Mouse (Mus musculus) splenic B cell, adult 2 months (primary cell): ENCODE results near the gene Ctf2.

Source experiments
- DNase-seq: peaks from one replicate; pipeline ENCODE4 v3.0.0-alpha.2; 2011; ENCODE audit warnings: low read depth, low spot score
- H3K27me3 ChIP-seq: 2 replicates; pipeline ENCODE4 v1.6.1; 2012; ENCODE audit warnings: mild to moderate bottlenecking, low read length, moderate library complexity, mixed read lengths; ENCODE audit not compliant: control insufficient read depth, poor library complexity, insufficient read depth, severe bottlenecking
- H3K36me3 ChIP-seq: 2 replicates; pipeline ENCODE4 v1.6.1; 2012; ENCODE audit warnings: mild to moderate bottlenecking, low read length, moderate library complexity, mixed read lengths; ENCODE audit not compliant: control insufficient read depth, poor library complexity, insufficient read depth, severe bottlenecking

Ctf2 gene

GRCm38 (mm10) chr7:127747559-127748234, 15.7 kb upstream of the Ctf2 start:
- Histone ChIP-seq H3K27me3 (no peaks in the 10 kb centered on the region), H3K36me3 (peaks cover 5% of the 10 kb centered on the region)
- no peak for DNase-seq

GRCm38 (mm10) chr7:127746494-127747491, 14.8 kb upstream of the Ctf2 start:
- DNase-seq = no peak
- no peaks in the 10 kb centered on the region for H3K27me3 ChIP-seq

GRCm38 (mm10) chr7:127745652-127746493, 13.9 kb upstream of the Ctf2 start:
- Histone ChIP-seq H3K36me3 (peaks cover 2% of the 10 kb centered on the region; the same call in 1 of the 2 replicates), H3K27me3 (no peaks in the 10 kb centered on the region)
- DNase-seq = peak; percentile 70

More at GRCm38 (mm10) chr7:127746494-127747491, 14.8 kb upstream of the Ctf2 start:
- H3K36me3 ChIP-seq = peaks cover 5% of the 10 kb centered on the region; the same call in 1 of the 2 replicates

- H3K36me3 ChIP-seq = peaks cover 2% of the 10 kb centered on the region; the same call in 1 of the 2 replicates
- DNase-seq = peak; percentile 92
Measured at GRCm38 (mm10) chr7:127745251-127745651, 13.3 kb upstream of the Ctf2 start.

GRCm38 (mm10) chr7:127744366-127745045, 12.5 kb upstream of the Ctf2 start, which contains the start of gene Fbxl19:
TSS of gene Fbxl19 (plus strand) at chr7:127744543.
- no peaks in the 10 kb centered on the region for H3K27me3 ChIP-seq
- peak; percentile 75 for DNase-seq
- peaks cover under 1% of the 10 kb centered on the region; the same call in 1 of the 2 replicates for H3K36me3 ChIP-seq

More at GRCm38 (mm10) chr7:127745251-127745651, 13.3 kb upstream of the Ctf2 start:
- H3K27me3 ChIP-seq = no peaks in the 10 kb centered on the region

- no peak for DNase-seq
- H3K27me3 ChIP-seq = no peaks in the 10 kb centered on the region
- no peaks in the 10 kb centered on the region for H3K36me3 ChIP-seq
Measured at GRCm38 (mm10) chr7:127730170-127730569, 1.8 kb downstream of the Ctf2 start.

GRCm38 (mm10) chr7:127727898-127728297, 4.1 kb downstream of the Ctf2 start:
- Histone ChIP-seq H3K27me3 (no peaks in the 10 kb centered on the region), H3K36me3 (no peaks in the 10 kb centered on the region)
- DNase-seq = peak; percentile 18

- DNase-seq = no peak
- H3K36me3 ChIP-seq = no peaks in the 10 kb centered on the region
- H3K27me3 ChIP-seq = no peaks in the 10 kb centered on the region
Measured at GRCm38 (mm10) chr7:127725924-127726323, 6.0 kb downstream of the Ctf2 start.

GRCm38 (mm10) chr7:127725490-127725889, 6.5 kb downstream of the Ctf2 start:
- Histone ChIP-seq H3K36me3 (no peaks in the 10 kb centered on the region), H3K27me3 (no peaks in the 10 kb centered on the region)
- DNase-seq = no peak

GRCm38 (mm10) chr7:127719258-127719657, 12.7 kb downstream of the Ctf2 start:
- Histone ChIP-seq H3K36me3 (no peaks in the 10 kb centered on the region), H3K27me3 (no peaks in the 10 kb centered on the region)
- DNase-seq = no peak

- no peaks in the 10 kb centered on the region for H3K36me3 ChIP-seq
- no peak for DNase-seq
- no peaks in the 10 kb centered on the region for H3K27me3 ChIP-seq
Measured at GRCm38 (mm10) chr7:127718339-127718738, 13.6 kb downstream of the Ctf2 start.

GRCm38 (mm10) chr7:127716992-127717391, 15.0 kb downstream of the Ctf2 start:
- peak; percentile 70 for DNase-seq

GRCm38 (mm10) chr7:127714816-127715215, 17.1 kb downstream of the Ctf2 start:
- Histone ChIP-seq H3K36me3 (no peaks in the 10 kb centered on the region), H3K27me3 (no peaks in the 10 kb centered on the region)
- no peak for DNase-seq

More at GRCm38 (mm10) chr7:127716992-127717391, 15.0 kb downstream of the Ctf2 start:
- no peaks in the 10 kb centered on the region for H3K36me3 ChIP-seq
- no peaks in the 10 kb centered on the region for H3K27me3 ChIP-seq
